Mouse (Mus musculus): ENCODE measurements around the gene Simc1. TPM values are rescaled to one million over a fixed set of nuclear protein-coding genes. Genes with fewer than 3 reads are reported as not detected.

Gene Simc1
- polyA plus RNA-seq, 1 experiment: 12.4 TPM

DNA sequence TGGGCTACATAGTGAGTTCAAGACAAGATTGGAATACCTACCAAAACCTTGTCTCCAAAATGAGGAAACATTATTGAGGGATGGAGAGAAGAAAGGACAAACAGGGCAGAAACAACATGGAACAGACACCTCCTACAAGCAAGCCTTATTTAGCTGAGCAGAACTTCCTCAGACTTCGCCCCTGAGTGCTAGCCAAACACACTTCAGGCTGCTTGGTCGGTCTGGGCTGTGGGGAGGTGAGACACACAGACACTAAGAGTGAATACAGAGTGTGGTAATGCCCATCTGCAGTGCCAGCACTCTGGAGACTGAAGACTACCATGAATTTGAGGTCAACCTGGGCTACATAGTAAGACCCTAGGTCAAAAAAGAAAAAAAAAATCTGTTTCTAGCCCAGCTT lies 56.1 kb downstream of the Simc1 start:
- Histone ChIP-seq H3K4me1 (replicated peaks; ENCODE audit: control insufficient read depth, insufficient read depth, low read length) (peaks cover 5% of the 10 kb centered on the region), H3K27me3 (ENCODE audit: control insufficient read depth, insufficient read depth, low read length) (no peaks in the 10 kb centered on the region), H3K27ac (ENCODE audit: control insufficient read depth, insufficient read depth, low read length) (no peak overlapping the region), H3K4me3 (ENCODE audit: control insufficient read depth, insufficient read depth, low read length) (no peak overlapping the region), H3K36me3 (ENCODE audit: control insufficient read depth, insufficient read depth, low read length) (peaks cover 44% of the 10 kb centered on the region)
- DNase-seq: no peak
- 93% methylated on average over 2 of the region's 2 CpGs for whole genome bisulfite sequencing
- TF ChIP-seq CTCF (IDR thresholded peaks at IDR 0.05; ENCODE audit: borderline replicate concordance, control insufficient read depth, extremely low read depth, insufficient read depth, low read length, poor library complexity) (no peak), POLR2A (IDR thresholded peaks at IDR 0.05; ENCODE audit: control insufficient read depth, extremely low read depth, insufficient read depth, low read length, poor library complexity) (no peak)

GRCm38 (mm10) chr13:54560608-54561007 lies 57.0 kb downstream of the Simc1 start:
- H3K4me1 ChIP-seq (replicated peaks; ENCODE audit: control insufficient read depth, insufficient read depth, low read length): peaks cover 8% of the 10 kb centered on the region
- TF ChIP-seq CTCF (IDR thresholded peaks at IDR 0.05; ENCODE audit: borderline replicate concordance, control insufficient read depth, extremely low read depth, insufficient read depth, low read length, poor library complexity): no peak
- no peak for TF ChIP-seq POLR2A (IDR thresholded peaks at IDR 0.05; ENCODE audit: control insufficient read depth, extremely low read depth, insufficient read depth, low read length, poor library complexity)
- no peaks in the 10 kb centered on the region for H3K27me3 ChIP-seq (ENCODE audit: control insufficient read depth, insufficient read depth, low read length)
- H3K27ac ChIP-seq (ENCODE audit: control insufficient read depth, insufficient read depth, low read length): no peak overlapping the region
- peaks cover 42% of the 10 kb centered on the region for H3K36me3 ChIP-seq (ENCODE audit: control insufficient read depth, insufficient read depth, low read length)
- DNase-seq: no peak
- H3K4me3 ChIP-seq (ENCODE audit: control insufficient read depth, insufficient read depth, low read length): no peak overlapping the region
- WGBS: 94% methylated on average over 7 of the region's 7 CpGs

DNA sequence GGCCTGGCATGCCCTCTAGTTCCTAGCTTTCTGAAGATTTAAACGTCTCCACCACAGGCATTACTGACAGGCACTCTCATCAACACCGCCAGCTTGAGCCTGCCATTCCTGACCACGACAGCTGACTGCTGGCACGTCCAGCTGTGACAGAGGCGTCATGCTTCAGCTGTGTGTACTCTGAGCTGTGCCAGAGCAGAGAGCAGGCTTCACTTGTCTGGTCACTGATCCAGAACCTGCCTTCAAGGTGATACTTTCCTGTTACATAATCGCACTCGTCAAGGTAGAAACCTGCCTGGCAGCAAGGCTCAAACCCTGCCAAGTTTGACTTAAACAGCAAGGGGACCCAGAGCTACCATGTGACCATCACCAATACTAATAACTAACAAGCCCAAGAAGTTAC lies 59.0 kb downstream of the Simc1 start:
- Histone ChIP-seq H3K27me3 (ENCODE audit: control insufficient read depth, insufficient read depth, low read length) (no peaks in the 10 kb centered on the region), H3K4me3 (ENCODE audit: control insufficient read depth, insufficient read depth, low read length) (no peak overlapping the region), H3K36me3 (ENCODE audit: control insufficient read depth, insufficient read depth, low read length) (peaks cover 30% of the 10 kb centered on the region), H3K27ac (ENCODE audit: control insufficient read depth, insufficient read depth, low read length) (no peak overlapping the region), H3K4me1 (replicated peaks; ENCODE audit: control insufficient read depth, insufficient read depth, low read length) (peaks cover 12% of the 10 kb centered on the region)
- no peak for DNase-seq
- 80% methylated on average over 7 of the region's 7 CpGs for WGBS
- TF ChIP-seq POLR2A (IDR thresholded peaks at IDR 0.05; ENCODE audit: control insufficient read depth, extremely low read depth, insufficient read depth, low read length, poor library complexity): no peak
- TF ChIP-seq CTCF (IDR thresholded peaks at IDR 0.05; ENCODE audit: borderline replicate concordance, control insufficient read depth, extremely low read depth, insufficient read depth, low read length, poor library complexity): no peak

- Histone ChIP-seq H3K4me3 (ENCODE audit: control insufficient read depth, insufficient read depth, low read length) (peak overlapping the region; percentile 89), H3K27ac (ENCODE audit: control insufficient read depth, insufficient read depth, low read length) (no peak overlapping the region), H3K36me3 (ENCODE audit: control insufficient read depth, insufficient read depth, low read length) (peaks cover 12% of the 10 kb centered on the region), H3K4me1 (replicated peaks; ENCODE audit: control insufficient read depth, insufficient read depth, low read length) (peaks cover 12% of the 10 kb centered on the region), H3K27me3 (ENCODE audit: control insufficient read depth, insufficient read depth, low read length) (no peaks in the 10 kb centered on the region)
- TF ChIP-seq POLR2A (IDR thresholded peaks at IDR 0.05; ENCODE audit: control insufficient read depth, extremely low read depth, insufficient read depth, low read length, poor library complexity) (no peak), CTCF (IDR thresholded peaks at IDR 0.05; ENCODE audit: borderline replicate concordance, control insufficient read depth, extremely low read depth, insufficient read depth, low read length, poor library complexity) (no peak)
- no peak for DNase-seq
- WGBS: 11% methylated on average over 45 of the region's 45 CpGs
Measured at GRCm38 (mm10) chr13:54564232-54565200, 60.9 kb downstream of the Simc1 start.

DNA sequence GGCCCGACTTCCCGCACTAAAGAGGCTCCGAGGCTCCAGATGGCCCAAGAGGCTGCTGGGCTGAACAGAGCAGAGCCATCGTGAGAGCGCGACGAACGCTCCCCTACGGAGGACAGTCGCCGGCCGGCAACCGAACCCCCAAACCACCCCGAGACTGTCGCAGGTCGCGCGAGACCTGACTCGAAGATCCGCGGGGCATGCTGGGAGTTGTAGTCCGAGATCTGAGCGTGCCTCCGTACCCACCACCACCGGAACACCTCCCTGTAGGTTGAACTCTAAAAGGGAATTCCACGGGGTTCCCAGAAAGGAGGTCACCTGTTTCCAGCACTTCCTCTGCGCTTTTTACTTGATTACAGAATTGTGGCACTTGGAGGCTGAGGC lies 61.6 kb downstream of the Simc1 start, which contains the start of gene 4833439L19Rik:
TSS of gene 4833439L19Rik (minus strand) at position 235 of the 381 bp plus-strand sequence.
- H3K36me3 ChIP-seq (ENCODE audit: control insufficient read depth, insufficient read depth, low read length): peaks cover 5% of the 10 kb centered on the region
- peaks cover 12% of the 10 kb centered on the region for H3K4me1 ChIP-seq (replicated peaks; ENCODE audit: control insufficient read depth, insufficient read depth, low read length)
- H3K4me3 ChIP-seq (ENCODE audit: control insufficient read depth, insufficient read depth, low read length): peak within 1 kb of the TSS; percentile 89
- 0 out of 2 replicates have a peak, but pooled peaks have one; percentile 10 for TF ChIP-seq CTCF (IDR thresholded peaks at IDR 0.05; ENCODE audit: borderline replicate concordance, control insufficient read depth, extremely low read depth, insufficient read depth, low read length, poor library complexity)
- peak; percentile 91 for TF ChIP-seq POLR2A (IDR thresholded peaks at IDR 0.05; ENCODE audit: control insufficient read depth, extremely low read depth, insufficient read depth, low read length, poor library complexity)
- H3K27me3 ChIP-seq (ENCODE audit: control insufficient read depth, insufficient read depth, low read length): no peaks in the 10 kb centered on the region
- peak; percentile 98 for DNase-seq
- H3K27ac ChIP-seq (ENCODE audit: control insufficient read depth, insufficient read depth, low read length): peak within 1 kb of the TSS; percentile 27; the same call in 1 of the 2 replicates
- under 1% methylated on average over 27 of the region's 27 CpGs for WGBS

GRCm38 (mm10) chr13:54565594-54566345 lies 62.2 kb downstream of the Simc1 start:
- Histone ChIP-seq H3K4me3 (ENCODE audit: control insufficient read depth, insufficient read depth, low read length) (peak overlapping the region; percentile 36), H3K36me3 (ENCODE audit: control insufficient read depth, insufficient read depth, low read length) (no peaks in the 10 kb centered on the region; the same call in 1 of the 2 replicates), H3K27me3 (ENCODE audit: control insufficient read depth, insufficient read depth, low read length) (no peaks in the 10 kb centered on the region), H3K27ac (ENCODE audit: control insufficient read depth, insufficient read depth, low read length) (peak overlapping the region; percentile 27; the same call in 1 of the 2 replicates), H3K4me1 (replicated peaks; ENCODE audit: control insufficient read depth, insufficient read depth, low read length) (peaks cover 12% of the 10 kb centered on the region)
- 0 out of 2 replicates have a peak, but pooled peaks have one; percentile 14 for TF ChIP-seq CTCF (IDR thresholded peaks at IDR 0.05; ENCODE audit: borderline replicate concordance, control insufficient read depth, extremely low read depth, insufficient read depth, low read length, poor library complexity)
- no peak for TF ChIP-seq POLR2A (IDR thresholded peaks at IDR 0.05; ENCODE audit: control insufficient read depth, extremely low read depth, insufficient read depth, low read length, poor library complexity)
- 64% methylated on average over 8 of the region's 8 CpGs for WGBS
- DNase-seq: peak; percentile 67
